Mouse (Mus musculus): ENCODE data around the gene Fbxl12.

GRCm38 (mm10) chr9:20576591-20576990, 68.0 kb downstream of the Fbxl12 start:
- TF ChIP-seq CTCF (IDR thresholded peaks at IDR 0.05; ENCODE audit: extremely low read depth, insufficient read depth, low read length) = no peak
- no peak for TF ChIP-seq POLR2A (IDR thresholded peaks at IDR 0.05; ENCODE audit: extremely low read depth, insufficient read depth, low read length)

Data from cortical plate, adult 2 months (tissue).